Mouse (Mus musculus) lung, embryonic 15.5 days (tissue): ENCODE measurements at regions not wholly inside any gene's neighbourhood (a gene's known extent, or its start where the extent isn't known, plus 50 kb on each side); places are given as distances from the start of the nearest gene placed in this dataset.

ENCODE experiments used
- ATAC-seq: fragments of 200-750 bp; cut with Nextera tagmentation; 2 replicates; pipeline ENCODE4 v1.8.0; 2017; ENCODE audit warnings: moderate number of reproducible peaks, borderline replicate concordance; ENCODE audit not compliant: low FRiP score, low TSS enrichment; ENCODE audit errors: extremely low read depth
- H3K27ac ChIP-seq: fragments of 300-500 bp; sonication (generic); 2 replicates; pipeline ENCODE4 v1.5.1; 2015; ENCODE audit warnings: moderate library complexity, mild to moderate bottlenecking, inconsistent platforms
- H3K27me3 ChIP-seq: fragments of 300-500 bp; sonication (generic); 2 replicates; pipeline ENCODE4 v1.6.1; 2015; ENCODE audit warnings: inconsistent platforms
- H3K36me3 ChIP-seq: fragments of 300-500 bp; sonication (generic); 2 replicates; pipeline ENCODE4 v1.6.1; 2015; ENCODE audit warnings: inconsistent platforms
- H3K4me1 ChIP-seq: fragments of 300-500 bp; sonication (generic); 2 replicates; pipeline ENCODE4 v1.6.1; 2015; ENCODE audit warnings: inconsistent platforms
- H3K4me2 ChIP-seq: fragments of 300-500 bp; sonication (generic); 2 replicates; pipeline ENCODE4 v1.6.1; 2015; ENCODE audit warnings: inconsistent platforms, mild to moderate bottlenecking, moderate library complexity
- H3K4me3 ChIP-seq: fragments of 300-500 bp; sonication (generic); 2 replicates; pipeline ENCODE4 v1.5.1; 2015; ENCODE audit warnings: mild to moderate bottlenecking, inconsistent platforms
- H3K9ac ChIP-seq: fragments of 300-500 bp; sonication (generic); 2 replicates; pipeline ENCODE4 v1.6.1; 2015; ENCODE audit warnings: inconsistent platforms
- H3K9me3 ChIP-seq: fragments of 300-500 bp; sonication (generic); 2 replicates; pipeline ENCODE4 v1.6.1; 2016; ENCODE audit warnings: inconsistent platforms
- WGBS: fragments of 180-500 bp; shearing (Covaris S2); methylation state at CpG from one replicate; pipeline ENCODE4 v1.1.7; 2015; 5-methylcytosine and 5-hydroxymethylcytosine counted together

- 56% methylated on average over 7 of the region's 7 CpGs for WGBS
These were observed 145.5 kb downstream of the Gm815 start for GRCm38 (mm10) chr19:27031030-27031700.

GRCm38 (mm10) chr19:27032621-27033020 lies 146.9 kb downstream of the Gm815 start:
- no peak; the same call in 1 of the 2 replicates for ATAC-seq
- Histone ChIP-seq H3K4me1 (peaks cover 11% of the 10 kb centered on the region), H3K4me2 (no peak overlapping the region), H3K36me3 (no peaks in the 10 kb centered on the region), H3K9ac (no peak overlapping the region), H3K9me3 (no peaks in the 10 kb centered on the region), H3K27me3 (no peaks in the 10 kb centered on the region), H3K4me3 (no peak overlapping the region), H3K27ac (no peak overlapping the region)
- 42% methylated on average over 5 of the region's 5 CpGs for WGBS

More at GRCm38 (mm10) chr19:27031030-27031700, 145.5 kb downstream of the Gm815 start:
- H3K4me3 ChIP-seq: no peak overlapping the region
- no peaks in the 10 kb centered on the region for H3K36me3 ChIP-seq
- H3K4me2 ChIP-seq: no peak overlapping the region
- H3K4me1 ChIP-seq: peaks cover 11% of the 10 kb centered on the region; the same call in 1 of the 2 replicates
- H3K9ac ChIP-seq: no peak overlapping the region
- H3K9me3 ChIP-seq: no peaks in the 10 kb centered on the region
- H3K27me3 ChIP-seq: no peaks in the 10 kb centered on the region
- no peak for ATAC-seq
- no peak overlapping the region for H3K27ac ChIP-seq

GRCm38 (mm10) chr19:27038298-27038697 lies 152.6 kb downstream of the Gm815 start:
- no peak overlapping the region for H3K4me2 ChIP-seq
- no peaks in the 10 kb centered on the region for H3K27me3 ChIP-seq
- no peaks in the 10 kb centered on the region for H3K36me3 ChIP-seq
- H3K9me3 ChIP-seq: no peaks in the 10 kb centered on the region
- H3K9ac ChIP-seq: no peak overlapping the region
- no peak for ATAC-seq
- no peak overlapping the region for H3K27ac ChIP-seq
- 23% methylated on average over 3 of the region's 3 CpGs for WGBS
- H3K4me1 ChIP-seq: peaks cover 7% of the 10 kb centered on the region; the same call in 1 of the 2 replicates
- no peak overlapping the region for H3K4me3 ChIP-seq

GRCm38 (mm10) chr19:27040321-27041025 lies 154.8 kb downstream of the Gm815 start:
- H3K4me2 ChIP-seq: no peak overlapping the region
- no peak overlapping the region for H3K4me3 ChIP-seq
- no peak overlapping the region for H3K27ac ChIP-seq
- 39% methylated on average over 3 of the region's 3 CpGs for WGBS
- H3K4me1 ChIP-seq: peaks cover 7% of the 10 kb centered on the region; the same call in 1 of the 2 replicates
- H3K27me3 ChIP-seq: no peaks in the 10 kb centered on the region
- H3K9me3 ChIP-seq: no peaks in the 10 kb centered on the region
- H3K9ac ChIP-seq: no peak overlapping the region
- no peak for ATAC-seq
- no peaks in the 10 kb centered on the region for H3K36me3 ChIP-seq

GRCm38 (mm10) chr19:27066449-27067181 lies 149.7 kb upstream of the Vldlr start:
- Histone ChIP-seq H3K4me1 (peaks cover 18% of the 10 kb centered on the region), H3K36me3 (no peaks in the 10 kb centered on the region), H3K27me3 (no peaks in the 10 kb centered on the region), H3K4me2 (peak overlapping the region; percentile 23), H3K4me3 (no peak overlapping the region), H3K9ac (no peak overlapping the region), H3K9me3 (no peaks in the 10 kb centered on the region), H3K27ac (peak overlapping the region; percentile 13; the same call in 1 of the 2 replicates)
- peak; percentile 96 for ATAC-seq
- 20% methylated on average over 12 of the region's 12 CpGs for WGBS

GRCm38 (mm10) chr19:27073281-27073680 lies 143.0 kb upstream of the Vldlr start:
- no peaks in the 10 kb centered on the region for H3K9me3 ChIP-seq
- H3K27me3 ChIP-seq: no peaks in the 10 kb centered on the region

GRCm38 (mm10) chr19:27075019-27075418 lies 141.3 kb upstream of the Vldlr start:
- Histone ChIP-seq H3K27me3 (no peaks in the 10 kb centered on the region), H3K27ac (no peak overlapping the region), H3K9me3 (no peaks in the 10 kb centered on the region), H3K36me3 (no peaks in the 10 kb centered on the region), H3K4me2 (no peak overlapping the region), H3K4me1 (peaks cover 11% of the 10 kb centered on the region; the same call in 1 of the 2 replicates), H3K4me3 (no peak overlapping the region), H3K9ac (no peak overlapping the region)
- WGBS: 67% methylated on average over 5 of the region's 5 CpGs
- no peak for ATAC-seq

More at GRCm38 (mm10) chr19:27073281-27073680, 143.0 kb upstream of the Vldlr start:
- no peak overlapping the region for H3K4me3 ChIP-seq
- ATAC-seq: no peak
- no peaks in the 10 kb centered on the region for H3K36me3 ChIP-seq
- no peak overlapping the region for H3K9ac ChIP-seq
- 52% methylated on average over 3 of the region's 3 CpGs for WGBS
- no peak overlapping the region for H3K4me2 ChIP-seq
- peaks cover 8% of the 10 kb centered on the region; the same call in 1 of the 2 replicates for H3K4me1 ChIP-seq
- no peak overlapping the region for H3K27ac ChIP-seq

GRCm38 (mm10) chr19:27076920-27077512 lies 139.3 kb upstream of the Vldlr start:
- no peaks in the 10 kb centered on the region for H3K27me3 ChIP-seq
- H3K36me3 ChIP-seq: no peaks in the 10 kb centered on the region
- no peak overlapping the region for H3K9ac ChIP-seq
- H3K4me2 ChIP-seq: no peak overlapping the region
- H3K4me3 ChIP-seq: no peak overlapping the region
- 25% methylated on average over 4 of the region's 4 CpGs for WGBS
- peak; percentile 95 for ATAC-seq
- peaks cover 11% of the 10 kb centered on the region; the same call in 1 of the 2 replicates for H3K4me1 ChIP-seq
- H3K9me3 ChIP-seq: no peaks in the 10 kb centered on the region
- H3K27ac ChIP-seq: peak overlapping the region; percentile 86

GRCm38 (mm10) chr19:27087344-27087743 lies 128.9 kb upstream of the Vldlr start:
- H3K9me3 ChIP-seq: no peaks in the 10 kb centered on the region
- no peaks in the 10 kb centered on the region for H3K36me3 ChIP-seq
- no peak overlapping the region for H3K27ac ChIP-seq
- no peak for ATAC-seq
- WGBS: 66% methylated on average over 2 of the region's 2 CpGs
- H3K4me1 ChIP-seq: no peaks in the 10 kb centered on the region
- H3K4me3 ChIP-seq: no peak overlapping the region
- H3K27me3 ChIP-seq: no peaks in the 10 kb centered on the region
- no peak overlapping the region for H3K4me2 ChIP-seq
- no peak overlapping the region for H3K9ac ChIP-seq

GRCm38 (mm10) chr19:27087833-27088232 lies 128.5 kb upstream of the Vldlr start:
- Histone ChIP-seq H3K4me3 (no peak overlapping the region), H3K9me3 (no peaks in the 10 kb centered on the region)
- 74% methylated on average over 5 of the region's 5 CpGs for WGBS

GRCm38 (mm10) chr19:27089099-27089498 lies 127.2 kb upstream of the Vldlr start:
- ATAC-seq: no peak
- Histone ChIP-seq H3K27me3 (no peaks in the 10 kb centered on the region), H3K9ac (no peak overlapping the region), H3K4me1 (no peaks in the 10 kb centered on the region), H3K4me3 (no peak overlapping the region), H3K9me3 (no peaks in the 10 kb centered on the region), H3K27ac (no peak overlapping the region), H3K4me2 (no peak overlapping the region), H3K36me3 (no peaks in the 10 kb centered on the region)
- 76% methylated on average over 1 of the region's 1 CpGs for WGBS

More at GRCm38 (mm10) chr19:27087833-27088232, 128.5 kb upstream of the Vldlr start:
- Histone ChIP-seq H3K27me3 (no peaks in the 10 kb centered on the region), H3K27ac (no peak overlapping the region), H3K4me1 (no peaks in the 10 kb centered on the region), H3K36me3 (no peaks in the 10 kb centered on the region), H3K4me2 (no peak overlapping the region), H3K9ac (no peak overlapping the region)
- ATAC-seq: no peak
